Mouse (Mus musculus): ENCODE data around the gene Olfr881.

Gene Olfr881

DNA sequence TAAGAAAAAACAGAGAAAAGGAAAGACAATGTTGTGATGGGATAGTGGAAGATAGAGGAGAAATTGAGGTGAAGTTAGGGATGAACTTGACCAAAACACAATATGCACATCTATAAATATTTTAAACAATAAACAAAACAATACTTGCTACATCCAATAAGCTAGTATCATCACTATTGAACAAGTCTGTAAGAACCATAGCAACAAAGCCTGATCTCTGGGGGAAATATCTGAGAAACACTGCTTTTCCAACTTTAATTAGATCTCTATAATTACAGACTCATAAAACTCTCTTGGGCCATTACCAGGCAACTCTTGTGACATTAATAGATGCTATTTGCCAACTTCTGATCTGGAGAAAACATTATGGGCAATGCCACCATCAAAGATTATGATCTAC, at the start of gene Olfr881:
TSS of gene Olfr881 (plus strand) at position 301 of the 400 bp plus-strand sequence.
- no peak for DNase-seq

DNA sequence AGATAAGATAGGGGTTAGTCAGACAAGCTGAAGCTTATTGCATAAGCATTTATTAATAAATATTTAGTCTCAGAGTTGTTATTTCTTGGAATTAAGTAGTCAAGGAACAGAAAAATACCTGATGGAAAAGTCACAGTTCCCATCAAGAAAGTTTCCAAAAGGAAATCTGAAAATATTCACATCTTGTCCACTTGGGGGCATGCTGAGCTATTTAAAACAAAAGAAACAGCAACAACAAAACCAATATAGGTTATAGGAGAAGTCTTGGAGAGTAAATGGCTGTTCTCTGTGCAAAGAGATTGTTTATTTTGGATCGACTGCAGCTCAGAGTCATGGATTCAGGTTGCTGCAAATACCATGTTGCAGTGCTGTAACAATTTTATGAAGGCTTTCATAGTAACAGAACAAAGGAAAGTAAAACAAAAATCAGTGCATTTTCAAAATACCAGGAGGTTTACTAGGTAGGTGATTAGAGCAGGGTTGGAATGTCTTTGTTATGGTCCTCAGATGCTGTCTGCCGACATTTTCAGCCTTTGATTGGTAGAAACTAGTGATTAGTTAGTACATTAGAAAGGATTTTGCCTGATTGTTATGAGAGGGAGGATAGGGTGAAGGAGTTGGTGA, 7.1 kb downstream of the Olfr881 start:
- DNase-seq: no peak

DNA sequence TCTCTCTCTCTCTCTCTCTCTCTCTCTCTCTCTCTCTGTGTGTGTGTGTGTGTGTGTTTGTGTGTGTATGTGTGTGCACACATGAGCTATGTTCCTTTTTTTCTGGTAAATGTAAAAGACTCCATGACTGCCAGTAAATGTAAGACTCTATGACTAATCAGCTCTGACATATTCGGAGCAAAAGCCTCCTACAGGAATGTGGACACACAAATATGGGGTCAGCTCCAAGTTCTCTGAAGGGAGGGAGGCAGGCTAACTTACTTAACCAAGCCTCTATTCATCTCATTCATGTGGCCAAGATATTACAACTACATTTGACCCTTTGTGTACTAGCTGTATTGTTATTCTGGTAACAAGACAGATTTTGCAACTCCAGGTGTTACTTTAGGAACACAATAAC, 8.4 kb downstream of the Olfr881 start:
- DNase-seq: no peak

DNA sequence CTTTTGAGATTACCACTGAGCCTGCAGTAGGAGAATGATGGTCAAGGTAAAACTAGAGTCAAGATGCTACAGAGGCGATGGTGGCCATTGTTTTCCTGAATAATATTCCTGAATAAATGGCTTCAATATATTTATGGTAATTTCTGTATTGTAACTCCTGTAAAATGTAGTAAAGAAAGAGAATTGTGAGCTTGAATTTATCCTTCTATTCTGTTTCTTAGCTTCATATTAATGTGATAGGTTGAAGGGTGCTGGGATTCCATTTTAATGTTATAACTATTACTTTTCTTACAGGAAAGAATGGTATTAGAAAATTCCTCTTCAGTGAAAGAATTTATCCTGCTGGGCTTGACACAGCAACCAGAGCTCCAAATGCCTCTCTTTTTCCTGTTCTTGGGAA, 33.9 kb downstream of the Olfr881 start, which contains the start of gene Olfr883:
TSS of gene Olfr883 (plus strand) at position 301 of the 400 bp plus-strand sequence.
- DNase-seq: no peak

Measured in cerebellum, adult 18-20 months (tissue).